15 mouse cellular contexts compared by ENCODE assay signal in the genomic region with DNA sequence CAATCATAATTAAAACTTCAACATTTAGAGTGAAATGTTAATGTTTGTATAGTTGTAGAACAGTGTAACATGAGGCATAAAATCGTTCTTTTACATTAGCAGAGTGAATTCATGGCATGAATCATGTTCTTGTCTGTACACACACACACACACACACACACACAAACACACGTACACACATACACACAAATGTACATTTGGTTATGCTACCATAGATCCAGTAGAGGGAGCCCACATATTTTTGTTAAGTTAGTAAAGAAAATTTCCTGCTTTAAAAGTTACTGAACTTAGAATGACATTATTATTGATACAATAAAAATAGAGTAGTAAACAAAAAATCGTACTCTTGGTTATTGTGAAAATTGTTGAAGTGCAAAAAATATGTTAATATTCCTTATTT. TPM values are rescaled to one million over a fixed set of nuclear protein-coding genes. Genes with fewer than 3 reads are reported as not detected.
DNase-seq lines count a peak whose midpoint lies in the region; ATAC-seq and TF ChIP-seq lines count a peak whose summit lies in the region.
"Had no signal": no experiment of that assay in that cellular context is flagged by ENCODE, and none has a peak within 500 bp of the region (broad histone marks: within the 10 kb centered on the region; RNA-seq: fewer than 3 reads in every experiment).

No protein-coding gene starts in this region.

- no peak overlapping the region for H3K27ac ChIP-seq in hindbrain, postnatal 0 days
- no peak overlapping the region for H3K27ac ChIP-seq in hindbrain, embryonic 16.5 days (ENCODE audit: low read depth, low read length)
- H3K27ac ChIP-seq in embryonic facial prominence, embryonic 14.5 days (replicated peaks; ENCODE audit: low read depth, low read length) = no peak overlapping the region
- no peak overlapping the region for H3K27ac ChIP-seq in kidney, embryonic 14.5 days (ENCODE audit: low read depth, low read length)
- no peak overlapping the region for H3K27ac ChIP-seq in kidney, adult 2 months (ENCODE audit: insufficient read depth, low read depth, low read length)
- H3K27ac ChIP-seq: embryonic facial prominence, embryonic 12.5 days; forebrain, embryonic 15.5 days; limb, embryonic 12.5 days had no signal

- no peaks in the 10 kb centered on the region for H3K4me1 ChIP-seq in hindbrain, postnatal 0 days (ENCODE audit: insufficient read depth, low read length)
- no peaks in the 10 kb centered on the region for H3K4me1 ChIP-seq in hindbrain, embryonic 16.5 days (ENCODE audit: control insufficient read depth, insufficient read depth, low read depth, low read length)
- H3K4me1 ChIP-seq in embryonic facial prominence, embryonic 14.5 days (ENCODE audit: control insufficient read depth, insufficient read depth, low read length) = no peaks in the 10 kb centered on the region
- H3K4me1 ChIP-seq in kidney, embryonic 14.5 days (ENCODE audit: control insufficient read depth, insufficient read depth, low read length) = no peaks in the 10 kb centered on the region
- H3K4me1 ChIP-seq in kidney, adult 2 months (ENCODE audit: control insufficient read depth, insufficient read depth, low read length) = peaks cover 3% of the 10 kb centered on the region; the same call in 1 of the 2 replicates
- H3K4me1 ChIP-seq: embryonic facial prominence, embryonic 12.5 days; forebrain, embryonic 15.5 days; limb, embryonic 12.5 days had no signal

- H3K4me2 ChIP-seq in hindbrain, postnatal 0 days (ENCODE audit: low read depth, low read length) = no peak overlapping the region
- H3K4me2 ChIP-seq in hindbrain, embryonic 16.5 days (ENCODE audit: low read length) = no peak overlapping the region
- no peak overlapping the region for H3K4me2 ChIP-seq in embryonic facial prominence, embryonic 14.5 days (ENCODE audit: low read depth, low read length)
- H3K4me2 ChIP-seq in kidney, embryonic 14.5 days (replicated peaks; ENCODE audit: low read depth, low read length) = no peak overlapping the region
- H3K4me2 ChIP-seq: embryonic facial prominence, embryonic 12.5 days; forebrain, embryonic 15.5 days; limb, embryonic 12.5 days had no signal

- peak; percentile 62 for TF ChIP-seq CTCF in hindbrain, postnatal 0 days (IDR thresholded peaks at IDR 0.05; ENCODE audit: low read depth)
- TF ChIP-seq CTCF in kidney, adult 2 months (conservative IDR thresholded peaks at IDR 0.05; ENCODE audit: insufficient read depth, insufficient read length, low read depth, low read length) = no peak

- no peaks in the 10 kb centered on the region for H3K9me3 ChIP-seq in hindbrain, postnatal 0 days (ENCODE audit: low read length)
- H3K9me3 ChIP-seq in hindbrain, embryonic 16.5 days (ENCODE audit: control insufficient read depth, low read length) = no peaks in the 10 kb centered on the region
- no peaks in the 10 kb centered on the region for H3K9me3 ChIP-seq in embryonic facial prominence, embryonic 14.5 days (ENCODE audit: control insufficient read depth, low read length)
- no peaks in the 10 kb centered on the region for H3K9me3 ChIP-seq in kidney, embryonic 14.5 days (ENCODE audit: control insufficient read depth, low read length)
- H3K9me3 ChIP-seq: embryonic facial prominence, embryonic 12.5 days; forebrain, embryonic 15.5 days; limb, embryonic 12.5 days had no signal

- no peak overlapping the region for H3K9ac ChIP-seq in hindbrain, postnatal 0 days (replicated peaks; ENCODE audit: low read length)
- H3K9ac ChIP-seq in hindbrain, embryonic 16.5 days (ENCODE audit: low read depth, low read length) = no peak overlapping the region
- H3K9ac ChIP-seq in embryonic facial prominence, embryonic 14.5 days (ENCODE audit: low read depth, low read length) = no peak overlapping the region
- H3K9ac ChIP-seq in kidney, embryonic 14.5 days (ENCODE audit: low read depth, low read length) = no peak overlapping the region
- H3K9ac ChIP-seq: embryonic facial prominence, embryonic 12.5 days; forebrain, embryonic 15.5 days; limb, embryonic 12.5 days had no signal

- H3K27me3 ChIP-seq in hindbrain, postnatal 0 days (ENCODE audit: insufficient read depth, low read length) = no peaks in the 10 kb centered on the region
- no peaks in the 10 kb centered on the region for H3K27me3 ChIP-seq in hindbrain, embryonic 16.5 days (replicated peaks; ENCODE audit: control insufficient read depth, insufficient read depth, low read length)
- H3K27me3 ChIP-seq in embryonic facial prominence, embryonic 14.5 days (replicated peaks; ENCODE audit: control insufficient read depth, insufficient read depth, low read length) = no peaks in the 10 kb centered on the region
- H3K27me3 ChIP-seq in kidney, embryonic 14.5 days (ENCODE audit: control insufficient read depth, insufficient read depth, low read length) = no peaks in the 10 kb centered on the region
- H3K27me3 ChIP-seq in kidney, adult 2 months (replicated peaks; ENCODE audit: control insufficient read depth, insufficient read depth, low read length) = no peaks in the 10 kb centered on the region
- H3K27me3 ChIP-seq: embryonic facial prominence, embryonic 12.5 days; forebrain, embryonic 15.5 days; limb, embryonic 12.5 days had no signal

- H3K4me3 ChIP-seq in hindbrain, postnatal 0 days (ENCODE audit: low read length) = no peak overlapping the region
- H3K4me3 ChIP-seq in hindbrain, embryonic 16.5 days (ENCODE audit: low read length) = no peak overlapping the region
- H3K4me3 ChIP-seq in embryonic facial prominence, embryonic 14.5 days (ENCODE audit: low read depth, low read length) = no peak overlapping the region
- H3K4me3 ChIP-seq in kidney, embryonic 14.5 days (ENCODE audit: low read length) = no peak overlapping the region
- no peak overlapping the region for H3K4me3 ChIP-seq in kidney, adult 2 months (ENCODE audit: insufficient read depth, low read depth, low read length)
- H3K4me3 ChIP-seq: embryonic facial prominence, embryonic 12.5 days; forebrain, embryonic 15.5 days; limb, embryonic 12.5 days had no signal

- H3K36me3 ChIP-seq in hindbrain, postnatal 0 days (ENCODE audit: insufficient read depth, low read length) = no peaks in the 10 kb centered on the region
- H3K36me3 ChIP-seq in hindbrain, embryonic 16.5 days (ENCODE audit: control insufficient read depth, insufficient read depth, low read length) = no peaks in the 10 kb centered on the region
- no peaks in the 10 kb centered on the region for H3K36me3 ChIP-seq in embryonic facial prominence, embryonic 14.5 days (ENCODE audit: control insufficient read depth, insufficient read depth, low read length)
- H3K36me3 ChIP-seq in kidney, embryonic 14.5 days (ENCODE audit: control insufficient read depth, insufficient read depth, low read length) = no peaks in the 10 kb centered on the region
- no peaks in the 10 kb centered on the region for H3K36me3 ChIP-seq in kidney, adult 2 months (ENCODE audit: control insufficient read depth, insufficient read depth, low read length)
- H3K36me3 ChIP-seq: embryonic facial prominence, embryonic 12.5 days; forebrain, embryonic 15.5 days; limb, embryonic 12.5 days had no signal

- ATAC-seq in hindbrain, postnatal 0 days = no peak
- no peak for ATAC-seq in hindbrain, embryonic 16.5 days
- no peak for ATAC-seq in embryonic facial prominence, embryonic 14.5 days (ENCODE audit: low read depth)
- ATAC-seq in kidney, embryonic 14.5 days (ENCODE audit: low FRiP score, low TSS enrichment) = no peak
- ATAC-seq: forebrain, embryonic 15.5 days had no signal

- 60% methylated on average over 3 of the region's 3 CpGs for WGBS in hindbrain, postnatal 0 days
- 67% methylated on average over 3 of the region's 3 CpGs for WGBS in hindbrain, embryonic 16.5 days
- 56% methylated on average over 3 of the region's 3 CpGs for WGBS in embryonic facial prominence, embryonic 14.5 days
- 64% methylated on average over 3 of the region's 3 CpGs for WGBS in kidney, embryonic 14.5 days
- WGBS in kidney, adult 2 months = 35% methylated on average over 3 of the region's 3 CpGs

- TF ChIP-seq POLR2A in kidney, adult 2 months (IDR thresholded peaks at IDR 0.05; ENCODE audit: low read depth, low read length) = no peak

- DNase-seq in hindbrain, postnatal 0 days (ENCODE audit: low spot score) = peak; percentile 60
- DNase-seq in 3134 (ENCODE audit: extremely low read depth, insufficient read length, low spot score) (peak; percentile 9), A20 (ENCODE audit: low read depth, low spot score) (peak; percentile 52)
- peak; percentile 49 for DNase-seq in embryonic facial prominence, embryonic 14.5 days (ENCODE audit: low spot score)
- no peak for DNase-seq in kidney, adult 2 months
- DNase-seq: adrenal gland, postnatal 36 days; cerebellum, adult 18-20 months; heart, postnatal 10 days; kidney, adult 11 months; lung, postnatal 14 days had no signal

RNA-seq across cellular contexts. Expression of a gene that starts 7.7 kb away (rescaled TPM):
- total RNA-seq in hindbrain, postnatal 0 days (2014; rRNA removed) = 32.9 and 35.9 TPM in 2 replicates
- polyA plus RNA-seq in hindbrain, postnatal 0 days (2015; fragmentation: Nextera tagmentation; extraction: Ambion mirVana) = 30.6 and 34.5 TPM in 2 replicates
- 21.3 and 25.3 TPM in 2 replicates for polyA plus RNA-seq in hindbrain, embryonic 16.5 days (2015; fragmentation: Nextera tagmentation; extraction: Ambion mirVana)
- polyA plus RNA-seq in embryonic facial prominence, embryonic 14.5 days (2014; fragmentation: Nextera tagmentation; extraction: Ambion mirVana) = 33.4 and 38.8 TPM in 2 replicates
- polyA plus RNA-seq in kidney, embryonic 14.5 days (2014; fragmentation: Nextera tagmentation; extraction: Ambion mirVana) = 50.1 and 51.7 TPM in 2 replicates
- 8.3 and 8.7 TPM in 2 replicates for polyA plus RNA-seq in kidney, adult 2 months (2012; rRNA removed)
